Mouse (Mus musculus): ENCODE results near the gene Rcc1.

DNA sequence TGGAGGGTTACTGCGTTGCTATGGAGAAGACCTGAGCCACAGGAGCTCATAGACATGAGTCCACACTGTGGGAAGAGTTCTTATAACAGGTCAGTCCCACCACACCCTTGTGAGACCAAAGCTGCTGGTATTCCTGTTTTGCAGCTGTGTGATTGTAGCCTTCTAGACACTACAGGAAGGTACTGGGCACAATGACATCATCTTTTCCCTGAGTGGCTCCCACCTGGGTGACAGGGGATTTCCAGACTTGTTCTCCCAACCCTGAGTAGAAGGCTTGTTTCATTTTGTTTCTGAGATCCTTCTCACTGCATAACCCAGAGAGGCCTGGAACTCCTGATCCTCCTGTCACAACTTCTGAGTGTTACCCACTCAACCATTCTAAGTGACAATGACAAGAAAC is 53.6 kb downstream of the Rcc1 start:
- TF ChIP-seq POLR2A (IDR thresholded peaks at IDR 0.05; ENCODE audit: extremely low read depth, insufficient read depth, low read length) (no peak), CTCF (IDR thresholded peaks at IDR 0.05; ENCODE audit: low read depth, low read length) (no peak)
